Mouse (Mus musculus) heart, adult 9 months (tissue): ENCODE measurements around the gene Xxylt1.
A peak's percentile ranks its signal among the peaks of the same experiment; 100 is the strongest.

Experiments
- DNase-seq, 2 experiments: peaks; one replicate each; pipeline ENCODE4 v3.0.0; 2022; ENCODE audit warnings: low spot score in 2 of 2

Gene Xxylt1

GRCm38 (mm10) chr16:31081125-31081664 is at the start of gene Xxylt1:
TSS of gene Xxylt1 (minus strand) at chr16:31081432.
- peak; percentile 96 for DNase-seq

GRCm38 (mm10) chr16:31128116-31128515 is 46.9 kb upstream of the Xxylt1 start:
- DNase-seq, result no peak

GRCm38 (mm10) chr16:31124991-31125390 is 43.8 kb upstream of the Xxylt1 start:
- no peak for DNase-seq

- no peak for DNase-seq
These were observed 40.4 kb upstream of the Xxylt1 start for GRCm38 (mm10) chr16:31121612-31122011.

- no peak for DNase-seq
These were observed 32.4 kb upstream of the Xxylt1 start for GRCm38 (mm10) chr16:31113596-31113995.

- no peak for DNase-seq
These were observed 20.1 kb upstream of the Xxylt1 start for GRCm38 (mm10) chr16:31101352-31101751.

- no peak for DNase-seq
These were observed 18.7 kb upstream of the Xxylt1 start for GRCm38 (mm10) chr16:31099906-31100305.

GRCm38 (mm10) chr16:31094036-31094435 is 12.8 kb upstream of the Xxylt1 start:
- no peak for DNase-seq

GRCm38 (mm10) chr16:31093186-31093585 is 12.0 kb upstream of the Xxylt1 start:
- no peak for DNase-seq

GRCm38 (mm10) chr16:31081891-31082290 is 659 bp upstream of the Xxylt1 start:
- no peak for DNase-seq

- peak; percentile 71 to 72 for DNase-seq
These were observed 620 bp downstream of the Xxylt1 start for GRCm38 (mm10) chr16:31080573-31081051.

- no peak for DNase-seq
These were observed 3.8 kb downstream of the Xxylt1 start for GRCm38 (mm10) chr16:31077396-31077795.

- DNase-seq, result peak in 1 of 2 experiments; percentile 24
These were observed 4.8 kb downstream of the Xxylt1 start for GRCm38 (mm10) chr16:31076436-31076835.

GRCm38 (mm10) chr16:31074324-31074908 is 6.8 kb downstream of the Xxylt1 start:
- DNase-seq, result no peak

GRCm38 (mm10) chr16:31071731-31072130 is 9.5 kb downstream of the Xxylt1 start:
- no peak for DNase-seq

GRCm38 (mm10) chr16:31070358-31071133 is 10.7 kb downstream of the Xxylt1 start:
- peak; percentile 80 to 88 for DNase-seq

- no peak for DNase-seq
These were observed 11.7 kb downstream of the Xxylt1 start for GRCm38 (mm10) chr16:31069211-31070166.

- peak; percentile 24 to 44 for DNase-seq
These were observed 13.0 kb downstream of the Xxylt1 start for GRCm38 (mm10) chr16:31068280-31068679.

- DNase-seq, result peak; percentile 73 to 87
These were observed 14.7 kb downstream of the Xxylt1 start for GRCm38 (mm10) chr16:31066344-31067098.

GRCm38 (mm10) chr16:31064782-31065181 is 16.4 kb downstream of the Xxylt1 start:
- DNase-seq, result no peak

GRCm38 (mm10) chr16:31062918-31063317 is 18.3 kb downstream of the Xxylt1 start:
- DNase-seq, result no peak
